Mouse (Mus musculus) hematopoietic stem cell, adult 5-6 weeks (primary cell): ENCODE measurements around the gene Gpx3. TPM values are rescaled to one million over a fixed set of nuclear protein-coding genes. Genes with fewer than 3 reads are reported as not detected.
"Not testable (repeated sequence)": the region's sequence is repeated elsewhere in the genome, so short reads cannot be mapped to it uniquely, and the experiment has no call there.

Experiments
- ATAC-seq, 2 experiments: fragments of 125-278 bp in 1 of 2; replicated peaks in 1 of 2; 2 replicates each; pipeline ENCODE4 v1.8.0; 2016 to 2017; ENCODE audit warnings: inconsistent platforms in 2 of 2, mild to moderate bottlenecking in 2 of 2, moderate number of reproducible peaks in 2 of 2, low read depth in 1 of 2, moderate TSS enrichment in 1 of 2; ENCODE audit not compliant: low FRiP score in 2 of 2, poor library complexity in 2 of 2, severe bottlenecking in 2 of 2, insufficient read depth in 1 of 2, low TSS enrichment in 1 of 2
- total RNA-seq: library from RNA; stranded (forward); fragments of 172-1452, 232-1000 nt; gene quantifications from 2 replicates; pipeline ENCODE4 v1.2.3, GENCODE M21; 2017

The Gpx3 gene
- total RNA-seq, 1 experiment from 2014 or later, result not detected

DNA sequence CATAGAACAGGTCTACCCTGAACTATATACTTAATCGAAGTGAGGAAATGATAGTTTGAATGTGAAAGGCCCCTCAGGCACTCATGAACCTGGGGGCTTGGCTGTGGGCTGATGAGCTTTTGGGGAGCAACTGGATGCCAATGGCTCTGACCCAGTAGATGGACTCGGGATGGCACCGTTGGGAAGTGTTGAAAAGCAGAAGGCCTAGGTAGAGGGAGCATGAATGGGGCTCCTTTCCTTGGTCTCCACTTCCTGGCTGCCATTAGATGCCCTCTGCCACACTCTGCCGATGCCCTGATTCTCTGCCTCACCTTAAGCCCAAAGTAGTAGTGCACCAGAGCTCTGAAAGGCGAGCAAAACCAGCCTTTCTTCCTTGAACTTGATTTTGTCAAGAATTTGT lies 26.2 kb upstream of the Gpx3 start:
- ATAC-seq, result no peak

DNA sequence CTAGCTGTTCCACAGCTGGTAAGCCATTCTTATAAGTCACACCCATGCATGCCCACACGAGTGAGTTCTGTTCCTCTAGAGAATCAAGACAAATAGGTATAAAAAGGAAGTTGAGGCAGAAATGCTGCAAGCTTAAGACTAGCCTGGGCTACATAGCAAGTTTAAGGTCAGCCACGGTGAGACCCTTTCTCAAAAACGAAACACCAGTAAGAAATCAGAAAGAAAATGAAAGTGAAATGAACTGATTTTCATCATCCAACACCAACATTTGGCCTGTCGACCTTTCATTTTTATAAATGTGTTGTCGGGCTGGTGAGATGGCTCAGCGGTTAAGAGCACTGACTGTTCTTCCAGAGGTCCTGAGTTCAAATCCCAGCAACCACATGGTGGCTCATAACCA lies 23.4 kb upstream of the Gpx3 start:
- ATAC-seq, result no peak

GRCm38 (mm10) chr11:54879434-54879833 lies 22.8 kb upstream of the Gpx3 start:
- ATAC-seq, result peak; percentile 81 to 86

DNA sequence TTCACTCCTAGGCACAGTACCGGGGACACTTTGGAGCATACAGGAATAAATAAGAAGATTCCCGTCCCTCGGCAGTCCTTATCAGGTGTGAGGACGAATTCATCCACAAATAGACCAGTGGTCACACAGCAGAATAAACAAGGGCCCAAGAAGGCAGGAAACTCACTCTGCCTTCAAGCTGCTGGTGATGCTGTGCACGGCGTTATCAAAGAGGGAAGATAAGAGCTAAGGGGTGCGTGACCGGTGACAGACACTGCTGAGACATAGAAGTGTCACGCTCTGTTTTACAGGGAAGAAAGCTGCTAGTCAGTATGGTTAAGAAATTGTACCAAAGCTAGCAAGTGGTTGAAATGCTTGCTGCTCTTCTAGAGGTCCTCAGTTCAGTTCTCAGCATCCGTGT lies 22.3 kb upstream of the Gpx3 start:
- no peak for ATAC-seq

GRCm38 (mm10) chr11:54881051-54881474 lies 21.2 kb upstream of the Gpx3 start:
- ATAC-seq, result no peak

DNA sequence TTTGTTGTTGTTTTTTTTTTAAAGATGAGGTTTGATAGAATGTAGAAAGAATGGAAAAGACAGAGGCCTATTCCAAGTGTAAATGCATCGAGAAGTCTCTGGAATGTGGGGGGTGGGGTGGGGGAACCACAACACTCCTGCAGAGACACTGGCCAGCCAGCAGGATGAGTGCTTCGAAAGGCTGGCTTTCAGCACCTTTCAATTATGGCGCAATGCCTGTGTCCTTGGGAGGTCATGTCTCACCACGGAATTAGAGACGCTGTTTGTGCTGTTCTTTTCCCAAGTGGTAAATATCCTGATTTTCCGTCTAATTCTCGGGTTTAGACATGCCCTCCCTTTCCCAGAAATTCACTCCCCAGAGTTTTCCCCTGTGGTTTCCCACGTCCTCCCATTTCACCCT lies 19.6 kb upstream of the Gpx3 start:
- ATAC-seq, result no peak

DNA sequence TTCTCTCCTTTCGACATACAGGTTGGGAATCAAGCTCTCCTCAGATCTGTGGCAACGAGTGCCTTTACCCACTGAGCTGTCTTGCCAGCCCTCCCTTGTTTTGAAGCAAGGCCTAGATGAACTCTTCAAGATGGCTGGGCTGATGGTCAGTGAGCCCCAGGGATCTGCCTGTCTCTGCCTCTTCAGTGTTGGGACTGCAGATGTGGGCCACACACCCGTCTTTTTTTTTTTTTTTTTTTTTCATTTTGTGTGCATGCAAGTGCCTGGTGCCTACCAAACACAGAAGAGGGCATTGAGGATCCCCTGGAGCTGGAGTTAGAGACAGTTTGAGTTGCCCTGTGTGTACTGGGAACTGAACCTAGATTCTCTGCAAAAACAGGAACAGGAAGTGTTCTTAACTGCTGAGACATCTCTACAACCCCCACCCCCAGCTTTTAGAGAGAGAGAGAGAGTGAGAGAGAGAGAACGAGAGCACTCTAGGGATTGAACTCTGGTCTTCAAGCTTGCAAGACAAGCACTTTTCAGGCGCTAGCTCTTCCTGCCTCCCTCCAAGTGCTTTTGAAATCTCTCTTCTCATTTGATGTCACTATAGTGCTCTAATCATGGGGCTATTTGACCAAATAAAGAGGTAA lies 17.9 kb upstream of the Gpx3 start:
- peak in 1 of 2 experiments; percentile 29; a peak in 2 of 4 replicates for ATAC-seq

DNA sequence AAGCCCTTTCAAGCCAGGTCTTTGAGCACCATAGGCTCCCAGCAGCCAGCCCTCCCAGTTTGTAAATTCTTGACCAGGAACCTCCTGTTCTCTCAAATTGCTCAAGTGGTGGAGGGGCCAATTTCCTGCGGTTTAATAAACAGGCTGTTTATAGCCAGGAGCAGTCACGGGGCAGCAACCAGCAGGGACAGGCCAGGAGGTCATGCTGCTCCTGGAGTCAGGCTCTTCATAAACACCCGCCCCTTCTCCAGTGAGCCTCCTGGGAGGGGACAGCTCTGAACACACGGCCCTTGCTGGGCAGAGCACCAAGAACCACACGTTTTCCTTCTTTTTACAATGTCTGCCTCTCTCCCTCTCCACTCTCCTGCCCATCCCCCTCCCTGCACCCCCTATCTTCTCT lies 17.3 kb upstream of the Gpx3 start:
- ATAC-seq, result peak in 1 of 2 experiments; percentile 39; a peak in 1 of 4 replicates

GRCm38 (mm10) chr11:54885406-54885805 lies 16.8 kb upstream of the Gpx3 start:
- ATAC-seq, result no peak

GRCm38 (mm10) chr11:54887927-54888326 lies 14.3 kb upstream of the Gpx3 start:
- ATAC-seq, result no peak

- ATAC-seq, result no peak
Measured at GRCm38 (mm10) chr11:54891341-54891740, 10.9 kb upstream of the Gpx3 start.

DNA sequence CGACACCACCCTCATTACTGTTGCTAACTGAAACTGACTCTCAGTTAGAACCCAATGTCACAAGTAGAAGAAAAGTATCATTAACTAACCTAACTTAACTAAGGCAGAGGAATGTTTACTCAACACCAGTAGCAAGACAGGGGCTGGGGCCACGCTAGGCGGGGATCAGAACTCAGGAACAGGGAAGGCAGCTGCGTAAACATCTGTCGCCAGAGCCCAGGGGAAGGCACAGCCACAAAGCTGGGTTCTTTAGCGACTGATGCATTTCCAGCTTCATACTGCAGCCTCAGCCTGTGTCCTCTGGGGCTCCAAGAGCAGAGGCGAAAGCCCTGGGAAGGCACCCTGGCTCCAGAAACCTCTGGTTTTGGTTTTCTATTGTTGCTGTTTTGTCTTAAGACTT lies 10.2 kb upstream of the Gpx3 start:
- no peak for ATAC-seq

DNA sequence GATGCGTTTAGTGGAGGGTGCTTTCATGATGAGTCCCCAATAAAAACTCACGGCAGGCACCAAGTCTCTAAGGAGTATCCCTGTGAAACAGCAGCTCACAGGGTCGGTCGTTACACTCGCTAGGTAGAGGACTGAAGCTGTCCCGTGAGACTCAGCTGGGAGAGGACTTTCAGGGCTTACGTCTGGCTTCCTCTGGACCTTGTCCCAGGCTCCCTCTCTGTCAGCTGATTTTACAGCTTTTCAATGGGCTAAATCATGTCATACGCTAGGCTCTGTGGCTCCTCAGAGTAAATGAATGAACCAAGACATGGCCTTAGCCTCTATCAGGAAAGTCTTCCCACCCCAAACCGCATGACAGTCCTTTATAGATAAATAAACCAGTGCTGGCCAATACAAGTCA lies 7.7 kb upstream of the Gpx3 start:
- no peak for ATAC-seq

- not testable (repeated sequence) for ATAC-seq
Measured at GRCm38 (mm10) chr11:54896646-54897045, 5.6 kb upstream of the Gpx3 start.

- no peak for ATAC-seq
Measured at GRCm38 (mm10) chr11:54897470-54897869, 4.8 kb upstream of the Gpx3 start.

DNA sequence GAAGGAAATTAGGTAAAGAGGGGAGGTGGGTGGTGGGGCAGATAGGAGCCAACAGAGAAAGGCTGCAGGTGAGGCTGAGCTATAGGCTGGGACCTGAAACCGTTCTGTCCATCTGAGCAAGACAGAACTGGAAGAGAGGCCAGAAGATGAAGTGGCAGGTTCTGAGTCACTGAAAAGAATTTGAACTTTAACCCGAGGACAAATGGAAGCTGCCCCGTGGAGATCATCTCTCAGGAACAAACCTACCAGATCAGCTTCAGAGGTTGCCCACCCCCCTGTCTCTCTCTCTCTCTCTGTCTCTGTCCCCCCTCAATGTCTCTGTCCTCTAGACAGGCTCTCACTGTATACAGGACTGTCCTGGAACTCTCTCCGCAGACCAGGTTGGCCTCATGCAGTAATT lies 2.6 kb upstream of the Gpx3 start:
- ATAC-seq, result no peak

GRCm38 (mm10) chr11:54903339-54903738 lies 1.1 kb downstream of the Gpx3 start:
- no peak for ATAC-seq

DNA sequence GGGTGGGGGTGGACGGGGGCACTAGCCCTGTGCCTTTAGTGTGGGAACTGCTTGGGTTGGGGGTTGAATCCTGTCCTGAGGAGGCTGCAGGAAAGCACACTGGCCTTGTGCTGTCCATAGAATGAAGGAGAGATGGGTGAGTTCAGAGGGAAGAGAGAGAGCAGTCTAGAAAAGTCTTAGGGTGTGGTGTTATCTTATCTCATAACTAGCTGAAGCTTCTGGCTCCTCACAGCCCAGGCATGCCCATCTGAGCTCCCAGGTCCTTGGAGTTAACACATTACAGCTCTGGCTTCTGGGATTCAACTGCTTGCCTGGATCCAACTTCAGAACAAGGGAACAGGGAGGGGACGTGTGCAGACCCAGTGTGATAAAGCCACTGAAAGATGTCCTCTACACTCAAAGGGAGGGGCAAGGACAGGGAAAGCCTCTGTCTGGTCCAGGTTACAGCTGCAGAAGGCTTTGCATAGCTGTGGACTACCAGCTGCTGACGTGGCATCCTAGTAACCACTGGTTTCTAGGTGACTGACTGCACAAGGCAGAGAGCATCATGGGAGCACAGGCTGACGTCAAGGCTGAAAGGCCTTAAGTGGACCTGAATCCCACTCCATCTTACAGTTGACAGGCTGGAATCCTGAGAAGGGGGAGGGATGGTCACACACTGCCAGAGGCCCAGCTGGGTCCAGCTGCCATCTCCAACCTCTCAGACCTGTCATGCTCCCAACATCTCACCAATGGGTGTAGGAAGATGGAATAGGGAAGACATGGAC lies 1.9 kb downstream of the Gpx3 start:
- no peak for ATAC-seq

- ATAC-seq, result no peak
Measured at GRCm38 (mm10) chr11:54905086-54905485, 2.8 kb downstream of the Gpx3 start.
